Mouse (Mus musculus) adrenal gland, adult 18-20 months (tissue): ENCODE data around the gene Anapc15-ps. TPM values are rescaled to one million over a fixed set of nuclear protein-coding genes. Genes with fewer than 3 reads are reported as not detected.

ENCODE experiments used
- DNase-seq, 2 experiments: peaks; one replicate each; pipeline ENCODE4 v3.0.0; 2021 to 2022; ENCODE audit warnings: low spot score in 2 of 2
- total RNA-seq, 2 experiments: library from RNA; stranded (reverse); gene quantifications; 1 replicate in 1 of 2; 2 replicates in 1 of 2; pipeline ENCODE4 v1.2.3; 2021

Gene Anapc15-ps
- total RNA-seq, 2 experiments from 2014 or later: not detected

DNA sequence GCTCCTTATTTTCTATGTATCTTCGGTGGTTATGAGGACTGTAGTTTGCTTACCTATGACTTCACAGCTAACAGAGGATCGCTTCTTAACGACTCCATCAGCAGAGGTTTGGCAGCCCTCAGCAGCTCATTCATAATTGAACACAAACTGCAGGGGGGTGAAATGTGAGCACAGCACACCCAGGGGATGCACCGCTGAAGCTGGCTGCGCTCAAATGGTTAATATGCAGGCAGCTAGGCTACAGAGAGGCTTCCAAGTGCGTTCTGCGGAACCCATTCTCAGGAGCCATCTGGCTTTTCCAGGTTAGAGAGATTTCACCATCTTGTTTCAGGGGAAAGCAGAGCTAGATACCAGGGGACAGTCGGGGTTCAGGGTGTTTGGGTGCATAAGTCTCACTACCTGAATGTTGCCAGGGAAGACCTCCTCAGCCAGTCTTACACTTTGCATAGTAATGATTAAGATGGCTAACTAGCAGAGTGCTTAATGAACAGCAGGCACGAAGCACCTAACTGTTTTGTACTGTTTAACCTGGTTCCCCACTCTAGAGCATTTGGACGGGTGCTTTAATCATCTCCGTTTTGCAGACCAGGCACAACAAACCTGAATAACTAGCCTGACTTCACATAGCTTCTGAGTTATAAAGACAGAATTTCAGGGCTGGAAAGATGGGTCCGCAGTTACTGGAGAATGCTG is 21.5 kb upstream of the Anapc15-ps start:
- DNase-seq: no peak

DNA sequence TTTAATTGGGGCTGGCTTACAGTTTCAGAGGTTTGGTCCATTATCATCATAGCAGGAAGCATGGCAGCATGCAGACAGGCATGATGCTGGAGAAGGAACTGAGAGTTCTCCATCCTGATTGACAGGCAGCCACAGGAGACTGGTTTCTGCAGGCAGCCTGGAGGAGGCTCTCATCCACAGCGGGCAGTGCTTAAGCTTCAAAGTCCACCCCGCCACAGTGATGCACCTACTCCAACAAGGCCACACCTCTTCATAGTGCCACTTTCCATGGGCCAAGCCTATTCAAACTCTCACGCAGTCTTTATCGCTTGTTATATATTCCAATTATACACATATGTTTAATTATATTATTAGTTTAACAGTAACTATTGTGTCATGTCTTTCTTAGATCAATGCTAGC is 18.1 kb upstream of the Anapc15-ps start:
- DNase-seq: no peak

DNA sequence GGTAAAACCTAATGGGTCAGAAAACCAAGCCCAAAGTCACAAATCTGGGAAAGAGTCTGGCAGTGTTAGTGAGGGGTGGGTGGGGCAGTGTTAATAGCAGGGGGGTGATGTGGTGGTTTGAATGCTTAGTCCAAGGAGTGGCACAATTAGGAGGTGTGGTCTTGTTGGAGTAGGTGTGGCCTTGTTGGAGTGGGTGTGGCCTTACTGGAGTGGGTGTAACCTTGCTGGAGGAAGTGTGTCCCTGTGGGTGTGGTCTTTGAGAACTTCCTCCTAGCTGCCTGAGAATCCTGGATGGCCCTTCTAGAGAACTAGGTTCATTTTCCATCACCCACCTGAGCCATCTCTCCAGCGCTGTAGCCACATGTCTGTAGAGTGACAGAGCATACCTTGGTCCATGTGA is 16.6 kb upstream of the Anapc15-ps start:
- no peak for DNase-seq

DNA sequence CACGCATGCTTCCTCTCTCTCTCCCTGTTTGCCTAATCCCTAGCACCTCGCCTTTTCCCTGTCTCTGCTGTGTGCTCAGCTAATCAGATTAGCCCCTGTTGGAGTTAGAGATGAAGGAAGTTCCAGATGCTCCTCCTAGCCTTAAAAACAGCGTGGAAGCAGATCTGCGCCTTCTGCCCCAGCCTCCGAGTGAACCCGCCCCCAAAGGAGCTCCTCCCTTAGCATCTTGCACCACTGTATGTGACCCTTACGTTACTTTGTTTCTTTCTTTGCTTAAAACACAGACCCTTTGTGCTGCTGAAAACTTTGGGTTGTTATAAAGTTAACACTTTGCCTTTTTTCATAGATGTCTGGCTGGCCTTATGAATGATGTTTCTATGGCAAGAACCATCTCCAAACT is 15.8 kb upstream of the Anapc15-ps start:
- DNase-seq: no peak

DNA sequence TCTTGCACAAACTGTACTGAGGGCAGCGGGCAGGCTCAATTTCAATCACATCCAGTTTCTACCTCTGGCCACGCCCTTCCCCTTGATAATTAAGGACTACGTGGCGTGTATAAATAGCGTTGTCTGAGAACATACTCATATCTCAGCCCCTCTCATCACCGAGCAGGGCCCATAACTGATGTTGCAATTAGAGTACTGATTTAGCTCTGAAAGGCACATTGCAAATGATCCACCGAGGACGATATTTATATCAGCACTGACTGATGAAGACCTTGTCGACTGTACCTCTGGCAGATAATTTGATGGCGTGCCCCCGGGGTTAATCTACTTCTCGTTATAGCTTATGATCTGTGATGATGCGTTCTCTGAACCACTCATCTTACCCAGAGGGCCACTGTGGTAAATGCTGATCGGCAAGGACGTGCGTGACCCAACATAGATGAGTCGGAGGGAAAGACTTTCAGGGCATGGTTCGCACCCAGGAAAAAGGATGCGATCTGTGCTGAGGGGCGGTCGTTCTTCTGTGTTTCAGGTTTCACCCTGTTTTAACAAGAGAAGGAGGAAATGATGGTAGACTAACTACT is 14.4 kb upstream of the Anapc15-ps start:
- DNase-seq: no peak

DNA sequence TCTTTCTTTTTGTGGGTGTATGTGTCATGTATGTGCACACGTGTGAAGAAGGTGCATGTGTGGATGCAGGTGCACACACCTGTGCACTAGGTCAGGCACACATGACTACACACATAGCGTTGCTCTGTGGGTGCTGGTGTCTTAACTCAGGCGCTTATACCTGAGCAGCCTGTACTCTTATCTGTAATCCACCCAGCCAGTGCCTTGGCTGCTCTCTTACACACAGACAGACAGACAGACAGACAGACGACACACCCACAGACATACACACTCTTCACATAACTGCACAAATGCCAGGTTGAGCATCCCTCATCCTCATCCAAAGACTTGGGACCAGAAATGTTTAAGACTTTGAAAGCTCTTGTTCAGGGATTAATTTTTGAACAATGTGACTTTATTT is 12.8 kb upstream of the Anapc15-ps start:
- DNase-seq: no peak

DNA sequence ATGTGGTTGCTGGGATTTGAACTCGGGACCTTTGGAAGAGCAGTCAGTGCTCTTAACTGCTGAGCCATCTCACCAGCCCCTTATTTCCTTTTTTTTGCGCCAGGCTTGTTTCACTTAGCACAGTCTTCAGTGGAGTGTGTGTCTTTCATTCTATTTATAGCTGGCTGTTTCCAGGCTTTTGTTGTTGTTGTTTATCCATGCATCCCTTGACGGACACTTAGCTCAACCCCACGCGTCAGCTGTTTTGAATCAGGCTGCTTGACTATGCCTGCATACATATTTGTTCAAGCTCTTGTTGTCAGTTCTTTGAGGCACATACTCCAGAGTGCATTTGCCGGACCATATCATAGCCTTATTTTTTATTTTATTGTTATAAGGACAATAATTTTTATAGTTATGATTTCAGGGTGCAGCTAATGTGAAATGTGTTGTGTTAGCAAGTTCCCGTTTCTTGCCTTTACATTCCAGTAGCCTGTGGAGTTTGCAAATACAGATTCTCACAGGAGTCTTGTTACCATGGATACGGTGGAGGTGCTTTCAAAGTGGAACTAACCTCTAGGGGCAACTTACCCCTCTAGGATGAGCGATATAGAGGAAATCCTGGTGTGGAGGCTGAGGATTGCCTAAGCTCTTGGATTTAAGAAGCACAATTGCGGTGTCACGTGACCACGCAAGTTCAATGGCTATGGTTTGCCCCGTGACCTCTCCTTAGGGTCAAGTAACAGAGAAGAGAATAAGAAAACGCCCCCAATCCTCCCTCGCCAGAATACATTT is 11.7 kb upstream of the Anapc15-ps start:
- DNase-seq: no peak

DNA sequence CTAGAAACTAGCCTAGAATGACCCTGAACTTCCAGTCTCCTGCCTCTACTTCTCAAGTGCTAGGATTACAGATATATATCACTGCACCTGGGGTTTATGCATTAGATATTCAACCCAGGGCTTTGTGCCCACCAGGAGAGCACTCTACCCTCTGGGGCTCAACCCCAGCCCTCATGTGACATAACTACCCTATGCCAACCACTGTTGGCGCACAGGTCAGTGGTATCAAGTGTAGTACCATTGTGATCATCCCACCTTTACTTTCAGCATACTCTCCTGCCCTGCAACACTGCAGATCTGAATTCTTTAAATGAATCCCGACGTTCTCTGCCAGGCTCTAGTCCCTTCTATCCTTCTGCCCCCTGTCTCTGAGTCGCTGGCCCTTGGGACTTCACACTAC is 11.0 kb upstream of the Anapc15-ps start:
- no peak for DNase-seq

DNA sequence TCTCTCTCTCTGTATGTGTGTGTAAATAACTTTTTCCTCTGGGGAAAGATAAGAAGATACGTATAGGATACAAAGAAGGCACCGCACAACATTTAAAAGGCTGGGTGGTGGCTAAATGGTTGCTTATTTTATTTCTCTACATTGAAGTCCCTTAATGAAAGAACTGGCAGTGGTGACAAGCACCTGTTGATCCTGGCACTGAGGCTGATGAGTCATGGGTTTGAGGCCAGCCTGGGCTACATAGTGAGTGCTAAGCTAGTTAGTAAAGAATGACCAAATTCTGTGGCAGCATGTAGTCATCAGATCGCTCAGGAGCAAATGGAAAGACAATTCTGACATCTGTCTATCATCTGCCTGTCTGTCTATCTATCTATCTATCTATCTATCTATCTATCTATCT is 10.5 kb upstream of the Anapc15-ps start:
- no peak for DNase-seq

DNA sequence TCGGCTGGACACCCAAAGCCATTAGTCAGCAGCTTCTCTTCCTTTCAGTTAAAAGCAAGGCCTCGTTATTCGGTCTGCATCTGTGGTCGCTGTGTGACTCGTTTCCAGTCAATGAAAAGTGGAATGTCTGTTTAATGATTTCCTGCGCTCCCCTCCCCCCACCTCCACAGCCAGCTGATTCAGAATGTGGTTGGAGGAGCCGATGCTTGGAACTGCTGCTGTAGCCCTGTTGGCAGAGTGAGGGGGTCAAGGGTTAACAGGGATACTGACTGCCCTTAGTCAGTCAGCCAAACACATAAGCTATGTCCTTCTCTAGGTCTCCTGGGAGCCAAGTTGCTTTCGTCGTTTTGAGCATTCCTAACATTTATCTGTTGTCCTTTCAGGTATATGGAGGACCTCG is 9.7 kb upstream of the Anapc15-ps start:
- no peak for DNase-seq

DNA sequence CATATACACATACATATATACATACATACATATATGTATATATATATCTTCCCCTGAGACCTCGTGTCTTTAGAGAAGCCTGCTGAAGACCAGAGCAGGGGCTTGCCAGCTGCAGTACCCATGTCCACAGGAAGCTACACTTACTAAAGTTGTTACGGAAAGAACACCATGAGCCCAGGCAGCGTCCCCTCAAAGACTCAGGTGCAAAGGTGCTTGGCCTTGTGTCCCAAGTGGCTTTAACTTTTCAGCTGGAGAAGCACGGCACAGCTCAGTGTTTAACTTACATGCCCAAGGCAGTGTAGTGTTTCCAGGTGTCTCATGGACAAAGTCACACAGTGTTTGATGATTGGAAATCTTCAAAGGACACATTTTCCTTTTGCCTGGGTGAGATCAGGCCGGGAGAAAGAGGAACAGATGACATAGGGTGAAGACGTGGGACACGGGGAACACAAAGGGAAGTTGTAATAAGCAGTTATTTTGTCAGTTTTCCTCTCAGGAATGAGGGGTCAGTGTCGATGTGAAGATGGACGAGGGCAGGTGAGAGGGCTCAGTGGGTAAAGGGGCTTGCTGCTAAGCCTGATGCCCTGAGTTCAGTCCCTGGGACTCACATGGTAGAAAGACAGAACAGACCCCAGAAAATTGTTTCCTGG is 9.0 kb upstream of the Anapc15-ps start:
- no peak for DNase-seq

DNA sequence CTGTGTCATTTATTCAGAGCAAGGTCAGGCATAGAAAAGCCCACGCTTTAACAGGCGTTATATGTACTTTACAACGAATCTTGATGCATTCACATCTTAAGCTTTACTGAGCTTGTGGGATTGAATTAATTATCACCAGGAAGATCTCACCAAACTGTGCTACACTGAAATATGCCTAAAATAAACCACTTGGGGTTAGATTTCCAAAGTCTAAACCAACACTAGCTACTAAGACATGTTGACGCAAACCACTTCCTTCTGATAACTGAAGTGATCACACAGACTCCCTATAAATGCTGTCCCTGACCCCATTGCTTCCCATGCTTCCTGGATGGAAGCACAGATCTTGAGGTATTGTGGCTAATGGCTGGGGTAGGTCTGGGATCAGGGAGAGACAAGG is 8.2 kb upstream of the Anapc15-ps start:
- no peak for DNase-seq

DNA sequence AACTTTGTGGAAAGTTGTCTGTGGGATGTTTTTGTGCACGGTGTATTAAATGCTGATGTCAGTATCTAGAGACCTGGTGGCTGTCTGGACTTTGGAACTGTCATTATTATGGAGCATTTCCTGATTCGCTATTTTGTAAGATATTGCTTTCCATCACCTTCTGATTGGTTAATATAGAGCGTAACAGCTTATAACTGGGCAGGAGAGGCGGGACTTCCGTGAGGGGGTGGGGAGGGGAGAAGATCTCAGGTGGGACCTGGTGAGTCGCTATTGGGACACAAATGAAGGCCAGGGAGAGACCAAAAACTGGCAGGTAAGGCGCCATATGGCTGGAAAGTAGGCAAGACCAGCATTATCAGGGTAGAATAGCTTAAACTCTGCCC is 7.8 kb upstream of the Anapc15-ps start:
- DNase-seq: no peak

DNA sequence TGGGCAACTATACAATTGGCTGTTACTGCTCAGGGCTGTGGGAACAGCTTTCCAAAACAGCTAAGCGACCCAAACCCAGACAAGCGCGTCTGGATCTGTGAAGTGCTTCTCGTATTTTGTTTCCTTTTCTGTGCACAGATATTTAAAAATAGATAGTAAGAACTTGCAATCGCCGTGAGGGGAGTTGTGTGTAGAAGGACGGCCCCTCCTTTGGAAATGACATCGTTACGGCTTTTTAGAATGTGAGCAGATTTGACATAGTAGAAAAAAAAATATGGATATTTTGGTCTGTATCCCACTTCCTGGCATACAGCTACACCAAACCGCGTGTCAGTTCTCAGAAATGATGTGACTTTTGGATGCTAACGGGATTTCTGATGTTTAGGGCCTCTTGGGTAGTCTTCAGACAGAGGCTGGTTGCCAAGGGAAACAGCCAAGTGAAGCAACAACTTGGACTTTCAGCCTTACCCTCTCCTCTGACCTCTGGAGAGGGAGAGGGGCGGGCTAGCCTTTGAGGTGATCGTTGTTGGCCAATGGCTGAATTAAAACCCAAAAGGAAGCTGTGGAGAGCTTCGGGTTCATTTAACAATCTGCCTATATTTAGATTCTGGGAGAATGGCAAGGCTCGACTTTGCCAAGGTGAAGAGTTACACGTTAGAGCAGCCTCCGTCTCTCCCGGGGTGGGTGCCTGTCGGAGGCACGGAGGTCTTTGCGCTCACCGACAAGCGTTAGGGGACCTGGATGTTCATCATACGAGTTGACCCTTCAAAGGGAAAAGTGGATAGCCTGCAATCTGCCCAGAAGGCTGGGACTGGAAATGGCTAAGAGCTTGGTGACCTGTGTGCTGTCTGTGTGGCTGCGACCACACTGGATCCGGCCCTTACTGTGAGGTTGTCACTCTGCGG is 7.2 kb upstream of the Anapc15-ps start:
- DNase-seq: no peak

DNA sequence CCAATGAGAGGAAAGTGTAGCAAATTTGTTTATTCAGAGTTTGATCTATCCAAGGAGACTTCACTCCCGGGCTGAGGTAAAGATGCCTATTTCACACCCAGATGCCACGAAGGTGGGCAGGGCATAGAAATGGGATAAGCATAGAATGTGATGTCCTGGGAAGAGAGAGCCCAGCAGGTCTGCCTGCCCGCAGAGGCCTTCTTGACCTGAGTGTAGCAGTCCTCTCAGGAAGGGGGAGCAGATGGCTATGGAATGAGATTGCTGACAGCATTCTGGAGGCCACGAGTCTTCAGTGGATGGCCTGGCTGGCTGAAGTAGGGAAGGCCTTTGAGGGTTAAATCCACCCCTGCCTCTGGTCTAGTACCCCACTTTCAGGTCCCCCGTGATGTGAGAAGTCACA is 5.9 kb upstream of the Anapc15-ps start:
- no peak for DNase-seq

DNA sequence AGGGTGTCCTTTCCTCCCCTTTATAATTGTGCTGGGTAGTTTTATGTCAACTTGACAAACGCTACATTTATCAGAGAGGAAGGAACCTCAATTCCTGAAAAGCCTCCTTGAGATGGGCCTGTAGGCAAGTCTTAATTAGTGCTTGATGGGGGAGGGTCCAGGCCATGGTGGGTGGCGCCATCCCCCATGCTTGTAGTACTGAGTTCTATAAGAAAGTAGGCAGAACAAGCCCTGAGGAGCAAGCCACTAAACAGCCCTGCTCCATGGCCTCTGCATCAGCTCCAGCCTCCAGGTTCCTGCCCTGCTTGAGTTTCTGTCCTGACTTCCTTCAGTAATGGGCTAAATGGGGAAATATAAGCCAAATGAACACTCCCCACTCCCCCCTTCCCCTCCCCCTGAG is 5.4 kb upstream of the Anapc15-ps start:
- DNase-seq: no peak

DNA sequence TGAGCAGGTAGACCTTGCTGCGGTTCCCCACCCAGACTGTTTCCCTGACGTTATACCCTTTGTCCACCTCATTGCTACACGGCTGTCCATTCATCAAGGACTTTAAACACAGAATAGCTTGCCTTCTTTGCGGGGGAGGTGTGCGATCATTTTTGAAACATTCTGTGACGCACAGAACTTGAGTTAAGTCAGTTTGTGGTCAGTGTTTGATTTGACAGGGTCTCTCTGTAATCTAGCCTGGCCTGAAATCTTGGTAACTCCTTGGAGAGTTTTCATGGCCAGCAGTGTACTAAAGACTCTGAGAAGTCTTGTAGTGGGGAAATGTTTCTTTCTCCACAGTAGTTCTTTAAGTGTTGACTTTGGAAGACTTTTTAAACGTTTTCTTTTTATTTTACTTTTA is 5.0 kb upstream of the Anapc15-ps start:
- no peak for DNase-seq

DNA sequence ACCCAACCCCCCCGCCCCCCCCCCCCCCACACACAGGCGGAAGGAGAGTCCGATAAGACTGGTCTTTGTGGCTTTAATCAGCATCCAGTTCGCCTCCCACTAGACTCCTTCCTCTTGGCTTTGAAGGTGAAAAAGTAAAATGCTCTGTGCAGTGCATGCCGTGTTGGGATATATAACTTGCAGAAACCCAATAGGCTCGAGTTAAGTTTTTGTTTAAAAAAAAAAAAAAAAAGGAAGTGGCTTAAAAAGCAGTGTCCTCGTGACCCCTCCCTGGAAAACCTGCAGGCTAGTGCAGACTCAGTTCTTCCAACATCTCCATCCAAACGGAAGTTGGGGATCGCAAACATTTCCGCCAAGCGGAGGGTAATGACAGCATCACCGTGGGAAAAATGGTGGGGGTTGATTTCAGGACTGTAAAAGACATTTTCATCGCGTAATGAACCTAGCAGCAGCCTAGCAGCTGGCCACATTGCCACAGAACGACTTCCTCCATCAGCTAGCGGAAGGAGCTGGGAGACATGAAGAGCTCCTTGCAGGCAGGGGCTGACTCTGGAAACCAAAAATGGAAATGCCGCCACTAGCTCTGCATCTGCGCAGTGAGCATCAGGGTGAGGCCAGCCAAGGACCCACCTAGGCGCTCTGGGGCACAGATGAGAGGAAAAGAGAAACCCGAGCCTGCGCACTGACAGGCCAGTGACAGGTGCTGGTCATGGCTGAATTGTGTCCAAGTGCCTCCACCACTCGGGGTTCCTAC is 4.3 kb upstream of the Anapc15-ps start:
- DNase-seq: peak; percentile 5 to 29

DNA sequence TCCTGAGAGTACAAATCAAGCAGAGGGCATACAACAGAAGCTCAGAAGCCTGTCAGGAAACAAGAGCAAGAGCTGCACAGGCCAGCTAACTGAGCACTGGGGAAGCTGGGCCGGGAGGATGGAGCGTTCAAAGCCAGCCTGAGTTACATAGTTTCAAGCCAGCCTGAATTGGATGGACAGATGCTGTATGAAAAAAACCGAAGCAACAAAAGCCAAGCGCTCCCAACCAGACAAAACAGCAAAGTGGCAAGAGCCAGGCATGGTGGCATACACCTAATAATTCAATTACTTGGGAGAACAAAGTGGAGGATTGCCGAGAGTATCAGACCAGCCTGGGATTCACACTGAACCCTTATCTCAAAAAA is 3.7 kb upstream of the Anapc15-ps start:
- DNase-seq: no peak

DNA sequence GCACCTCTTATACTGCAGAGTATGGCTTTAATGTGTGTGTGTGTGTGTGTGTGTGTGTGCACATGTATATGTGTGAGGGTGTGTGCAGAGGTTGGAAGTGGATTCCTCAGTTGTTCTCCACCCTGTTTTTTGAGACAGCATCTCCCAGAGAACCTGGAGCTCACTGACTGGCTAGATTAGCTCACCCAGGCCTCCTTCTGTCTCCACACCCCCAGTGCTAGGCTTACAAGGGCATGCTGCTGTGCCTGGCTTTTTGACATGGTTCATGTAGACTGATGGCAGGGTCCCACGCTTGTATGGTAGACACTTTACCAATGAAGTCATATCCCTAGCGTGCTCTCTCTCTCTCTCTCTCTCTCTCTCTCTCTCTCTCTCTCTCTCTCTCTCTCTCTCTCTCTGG is 3.1 kb upstream of the Anapc15-ps start:
- DNase-seq: no peak
